Mouse (Mus musculus) cerebellum, adult 9-11 months (tissue): ENCODE measurements around the gene Eepd1.

Source experiments
- DNase-seq: peaks from one replicate; pipeline ENCODE4 v3.0.0; 2022

Eepd1 gene

DNA sequence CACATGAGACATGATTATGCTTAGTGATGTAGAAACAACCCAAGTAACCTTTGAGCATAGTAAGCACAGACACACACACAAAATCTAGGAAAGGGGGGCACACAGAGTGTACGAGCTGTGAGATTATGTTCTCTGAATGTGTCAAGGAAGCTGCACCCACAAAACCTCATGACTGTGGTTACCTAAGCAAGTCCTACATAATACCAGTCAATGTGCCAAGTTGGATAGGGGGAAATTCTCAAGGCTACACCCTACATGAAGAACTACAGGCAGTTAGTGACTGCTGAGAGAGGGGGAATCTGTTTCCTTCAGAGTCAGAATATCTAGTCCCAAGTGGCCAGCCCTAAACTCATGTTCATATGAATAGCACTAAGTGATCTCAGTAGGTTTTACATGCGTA lies 58.1 kb downstream of the Eepd1 start:
- no peak for DNase-seq

- DNase-seq = no peak
Observed at GRCm38 (mm10) chr9:25541355-25541754, 60.0 kb downstream of the Eepd1 start.

GRCm38 (mm10) chr9:25545212-25545611 lies 63.9 kb downstream of the Eepd1 start:
- DNase-seq = no peak

GRCm38 (mm10) chr9:25549130-25550060 lies 68.0 kb downstream of the Eepd1 start:
- peak; percentile 16 for DNase-seq

DNA sequence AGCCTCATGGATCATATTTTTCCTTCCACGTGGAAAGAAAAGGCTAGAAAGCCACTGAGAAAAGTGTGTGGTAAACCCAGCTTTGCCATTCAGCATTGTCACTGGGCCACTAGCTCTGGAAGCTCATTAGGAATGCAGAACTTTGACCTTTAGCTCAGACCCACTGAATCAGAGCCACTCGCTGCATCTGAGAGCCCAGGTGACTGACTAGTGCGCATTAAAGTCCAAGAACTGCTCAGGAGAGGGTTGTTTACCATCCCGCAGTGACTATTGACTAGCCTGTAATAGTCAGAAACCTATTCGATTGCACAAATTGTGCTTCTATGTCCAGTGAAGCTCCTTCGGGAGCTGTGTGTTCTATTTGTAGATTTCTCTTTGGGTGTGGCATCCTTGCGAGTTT lies 68.8 kb downstream of the Eepd1 start:
- no peak for DNase-seq

DNA sequence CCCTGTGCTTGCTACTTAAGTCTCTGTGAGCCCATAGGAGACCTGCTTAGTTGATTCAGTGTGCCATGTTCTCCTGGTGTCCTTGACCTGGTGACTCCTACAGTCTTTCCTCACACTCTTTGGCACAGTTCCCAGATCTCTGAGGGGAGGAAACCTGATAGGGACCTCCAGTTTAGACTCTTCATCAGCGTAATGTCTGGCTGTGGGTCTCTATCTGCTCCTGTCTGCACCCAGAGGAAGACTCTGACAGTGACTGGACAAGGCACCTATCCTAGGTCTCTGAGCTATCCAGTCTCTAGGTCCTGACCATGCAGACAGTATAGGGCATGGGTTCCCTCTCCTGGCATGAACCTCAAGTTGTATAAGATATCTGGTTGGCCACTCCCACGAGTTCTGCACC lies 71.2 kb downstream of the Eepd1 start:
- no peak for DNase-seq

- DNase-seq = no peak
Observed at GRCm38 (mm10) chr9:25554246-25554803, 73.0 kb downstream of the Eepd1 start.

DNA sequence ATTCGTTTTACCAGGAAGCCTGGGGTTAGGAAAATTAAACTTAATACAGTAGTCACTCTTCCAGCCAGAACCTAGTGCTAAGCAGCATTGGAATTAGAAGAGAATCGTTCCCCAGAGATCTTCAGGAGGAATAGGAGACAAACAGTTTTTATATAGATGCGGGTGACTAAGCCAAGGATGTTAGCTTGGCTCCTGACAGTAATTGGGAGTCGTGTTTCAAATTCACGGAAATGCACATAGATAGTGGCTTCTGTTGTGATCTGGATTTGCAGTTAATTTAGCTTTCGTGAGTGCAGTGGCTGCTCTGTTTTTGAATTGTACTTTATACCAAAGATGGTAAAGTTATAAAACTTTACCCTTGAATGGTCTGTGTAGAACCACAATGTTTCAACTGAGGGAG lies 73.9 kb downstream of the Eepd1 start:
- no peak for DNase-seq

- no peak for DNase-seq
Observed at GRCm38 (mm10) chr9:25556008-25556407, 74.7 kb downstream of the Eepd1 start.

DNA sequence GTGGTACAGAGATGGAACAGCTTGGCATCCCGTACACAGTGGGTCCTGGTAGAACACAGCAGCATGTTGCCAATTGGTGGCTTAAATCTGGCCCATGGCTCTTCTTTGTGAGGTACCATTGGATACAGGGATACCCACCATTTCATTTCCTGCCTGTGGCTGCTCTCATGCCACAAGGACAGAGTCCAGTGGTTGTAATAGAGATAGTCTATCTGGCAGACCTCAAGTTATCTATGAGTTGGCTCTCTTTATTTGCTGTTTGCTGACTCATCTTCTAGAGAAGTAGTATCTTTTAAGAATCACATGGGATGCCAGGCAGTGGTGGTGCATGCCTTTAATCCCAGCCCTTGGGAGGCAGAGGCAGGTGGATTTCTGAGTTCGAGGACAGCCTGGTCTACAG lies 76.0 kb downstream of the Eepd1 start:
- DNase-seq = no peak

DNA sequence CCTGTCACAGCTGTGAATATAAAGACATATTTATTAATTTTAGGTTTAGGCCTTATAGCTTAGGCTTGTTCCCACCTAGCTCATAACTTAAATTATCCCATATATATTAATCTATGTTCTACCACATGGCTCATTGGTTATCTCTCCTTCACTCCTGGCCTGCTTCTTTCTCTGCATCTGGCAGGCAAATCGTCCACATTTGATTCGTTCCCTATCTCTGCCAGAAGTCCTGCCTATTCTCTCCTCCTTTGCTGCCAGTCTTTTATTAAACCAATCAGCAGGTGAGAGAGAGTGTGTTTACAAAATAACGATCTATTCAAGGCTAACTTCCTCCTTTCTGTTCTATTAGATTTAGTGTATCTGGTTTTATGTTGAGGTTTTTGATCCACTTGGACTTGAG lies 77.5 kb downstream of the Eepd1 start:
- no peak for DNase-seq

DNA sequence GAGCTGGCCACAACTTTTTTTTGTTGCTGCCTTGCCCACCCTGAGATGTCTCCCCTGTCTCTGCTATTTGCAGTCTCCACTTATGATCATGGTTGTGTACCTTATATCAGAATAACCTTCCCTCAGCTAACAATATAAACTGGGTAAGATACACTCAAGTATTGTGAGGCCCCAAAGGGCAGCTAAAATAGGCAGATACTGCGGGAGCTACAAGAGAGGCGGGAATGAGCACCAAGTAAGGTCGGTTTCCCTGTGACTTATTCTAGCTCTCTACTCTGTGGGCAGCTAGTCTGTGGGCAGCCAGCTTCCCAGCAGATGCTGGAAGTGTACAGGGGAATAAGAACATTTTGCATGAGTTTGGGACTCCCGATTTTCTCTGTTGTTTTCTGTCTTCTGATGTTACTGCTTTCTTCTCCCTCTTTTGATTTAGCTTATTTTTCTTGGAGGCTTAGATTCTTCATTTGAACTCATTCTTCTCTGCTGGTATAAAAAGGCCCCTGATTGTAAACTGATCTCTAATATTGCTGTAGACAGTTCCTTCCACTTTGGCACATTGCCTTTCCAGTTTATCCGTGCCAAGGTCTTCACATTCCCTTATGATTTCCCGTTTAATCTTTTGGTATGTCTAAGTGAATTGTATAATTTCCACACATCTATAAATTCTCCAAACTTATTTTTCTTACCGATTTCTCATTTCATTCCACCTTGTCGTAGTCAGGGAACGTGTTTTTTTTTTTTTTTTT lies 78.8 kb downstream of the Eepd1 start:
- no peak for DNase-seq

DNA sequence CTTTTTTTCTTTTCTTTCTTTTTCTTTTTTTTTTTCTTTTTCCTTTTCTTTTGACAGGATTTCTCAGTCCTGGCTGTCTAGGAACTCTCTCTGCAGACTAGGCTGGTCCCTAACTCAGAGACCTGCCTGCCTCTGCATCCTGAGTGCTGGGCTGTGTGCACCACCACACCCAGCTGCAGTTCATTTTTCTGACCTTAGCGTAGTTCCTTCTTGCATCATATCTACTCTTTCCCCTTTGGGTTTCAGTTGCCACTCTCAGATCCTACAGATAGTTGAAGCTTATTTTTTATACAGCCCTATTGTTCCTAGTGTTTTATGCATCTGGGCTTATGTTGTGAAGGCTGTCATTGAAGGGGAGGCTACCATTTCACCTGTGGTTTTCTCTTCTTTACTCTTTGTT lies 79.8 kb downstream of the Eepd1 start:
- no peak for DNase-seq

DNA sequence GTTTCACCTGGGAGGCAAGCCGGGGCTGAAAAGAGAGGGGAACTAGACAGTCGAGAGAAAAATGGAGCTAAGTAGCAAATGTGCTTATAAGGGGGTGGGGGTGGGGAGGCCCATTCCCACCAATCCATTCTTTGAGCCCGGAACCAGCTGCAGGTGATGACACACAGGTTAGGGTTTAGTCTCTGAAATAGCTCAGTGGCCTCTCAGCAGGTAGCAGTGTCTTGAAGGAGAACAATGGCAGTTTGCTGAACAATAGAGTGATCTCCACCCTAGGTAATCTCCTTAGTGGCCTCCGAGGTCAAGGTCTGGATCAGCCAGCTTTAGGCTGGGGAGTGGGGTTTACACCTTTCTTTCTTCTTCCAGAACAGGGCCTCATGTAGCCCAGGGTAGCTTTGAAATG lies 82.5 kb downstream of the Eepd1 start:
- no peak for DNase-seq

DNA sequence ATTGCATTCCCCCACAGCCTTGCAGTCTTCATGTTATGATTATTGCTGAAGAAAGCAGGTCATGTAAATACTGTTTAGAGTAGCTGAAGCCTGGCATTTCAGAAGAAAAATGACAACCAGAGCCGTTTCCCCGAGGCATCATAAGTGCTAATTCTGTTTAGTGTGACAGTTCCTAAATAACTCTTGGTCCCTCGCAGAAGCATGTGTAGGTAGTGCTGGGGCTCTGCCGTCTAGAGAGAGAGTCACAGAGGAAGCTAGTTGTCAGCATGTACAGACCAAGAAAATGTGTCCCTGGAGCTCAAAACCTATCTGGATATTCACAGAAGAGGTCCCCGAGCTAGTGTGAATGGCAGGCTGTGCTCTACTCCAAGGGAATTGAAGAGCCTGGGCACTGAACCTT lies 85.7 kb downstream of the Eepd1 start:
- DNase-seq = no peak

DNA sequence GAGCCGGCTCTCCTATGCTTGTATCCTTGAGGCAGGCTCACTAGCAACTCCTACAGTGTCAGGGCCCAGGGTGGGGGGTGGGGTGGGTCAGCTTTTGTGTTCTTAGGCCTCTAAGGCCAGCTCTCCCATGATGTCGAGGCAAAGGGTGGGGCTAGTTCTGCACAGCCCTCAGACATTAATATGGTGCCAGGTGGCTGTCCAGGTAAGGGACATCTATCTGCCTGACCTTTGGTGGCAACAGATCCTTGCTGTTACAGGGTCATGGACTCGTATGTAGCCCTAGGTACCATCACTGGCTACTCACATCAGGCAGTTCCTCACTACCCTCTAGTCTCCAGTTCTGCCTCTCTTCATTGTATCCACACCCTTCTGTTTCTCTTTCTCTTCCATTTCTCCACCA lies 87.4 kb downstream of the Eepd1 start:
- DNase-seq = no peak

- DNase-seq = no peak
Observed at GRCm38 (mm10) chr9:25570011-25570410, 88.7 kb downstream of the Eepd1 start.

DNA sequence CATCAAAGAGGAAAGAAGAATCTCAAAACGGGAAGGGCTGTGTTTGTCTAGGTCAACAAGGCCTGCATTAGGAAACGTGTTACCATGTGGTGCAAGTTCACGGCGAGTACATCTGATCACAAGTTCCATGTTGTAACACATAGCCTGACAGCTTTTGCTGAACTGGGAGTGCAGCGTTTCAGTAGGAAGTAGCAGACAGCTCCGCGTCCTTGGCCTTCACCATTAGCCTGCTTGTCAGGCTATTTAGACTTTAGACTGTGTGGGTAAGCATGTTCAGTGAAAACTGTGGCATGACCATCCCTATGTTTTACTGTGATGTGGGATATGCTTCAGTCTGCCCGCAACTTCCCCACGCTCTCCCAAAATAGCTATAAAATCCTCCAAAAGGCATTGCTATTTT lies 89.1 kb downstream of the Eepd1 start:
- DNase-seq = no peak

- no peak for DNase-seq
Observed at GRCm38 (mm10) chr9:25571381-25571780, 90.0 kb downstream of the Eepd1 start.

DNA sequence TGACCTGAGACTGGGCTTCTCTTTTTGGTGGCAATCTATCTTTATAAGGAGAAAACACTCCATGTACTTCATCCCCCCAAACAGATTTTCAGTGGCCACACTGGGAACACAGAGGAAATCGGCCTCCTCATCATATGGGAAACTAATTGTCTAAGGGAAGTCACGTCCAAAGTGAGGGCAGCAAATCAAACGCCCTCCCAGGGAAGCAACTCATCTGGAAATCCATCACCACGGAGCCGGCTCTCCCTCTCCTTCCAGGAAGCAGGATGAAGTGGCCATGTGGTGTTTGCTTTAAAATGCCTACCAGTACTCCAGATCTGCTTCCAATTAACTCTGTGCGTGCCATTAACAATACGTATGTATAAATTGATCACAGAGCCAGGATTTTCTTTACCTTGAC lies 92.4 kb downstream of the Eepd1 start:
- DNase-seq = no peak

- DNase-seq = no peak
Observed at GRCm38 (mm10) chr9:25574186-25574585, 92.8 kb downstream of the Eepd1 start.

- no peak for DNase-seq
Observed at GRCm38 (mm10) chr9:25578674-25579596, 97.6 kb downstream of the Eepd1 start.

DNA sequence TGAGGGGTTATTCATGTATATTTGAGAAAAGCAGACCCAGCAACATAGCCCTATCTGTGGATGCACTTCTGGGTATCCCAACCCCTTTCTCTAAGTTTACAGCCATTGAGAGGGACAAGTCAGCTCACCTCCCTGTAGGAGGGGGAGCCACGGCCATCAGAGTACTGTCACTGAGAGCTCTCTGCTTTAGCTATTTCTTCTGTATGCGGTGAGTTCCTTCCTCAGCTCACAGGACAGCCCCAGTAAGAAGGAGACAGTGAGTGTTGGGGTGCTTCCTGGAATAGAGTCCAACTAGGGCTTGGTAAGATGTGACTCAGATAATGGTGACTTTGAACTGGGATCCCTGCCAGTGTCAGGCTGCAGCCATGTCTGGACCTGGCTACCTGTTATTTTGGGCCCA lies 102.3 kb downstream of the Eepd1 start:
- DNase-seq = no peak
